Mouse (Mus musculus) layer of hippocampus, postnatal 10 days (tissue): Measurements from ENCODE around the gene Arl8b. TPM values are rescaled to one million over a fixed set of nuclear protein-coding genes. Genes with fewer than 3 reads are reported as not detected.
"Not testable (repeated sequence)": the region's sequence is repeated elsewhere in the genome, so short reads cannot be mapped to it uniquely, and the experiment has no call there.

Source experiments
- DNase-seq, 2 experiments: peaks; one replicate each; pipeline ENCODE4 v3.0.0; 2021; ENCODE audit warnings: low spot score in 2 of 2
- total RNA-seq, 2 experiments: library from RNA; stranded (reverse); gene quantifications; 2 replicates each; pipeline ENCODE4 v1.2.3; 2021

Arl8b gene
- total RNA-seq, 2 experiments from 2014 or later, result 142 to 165 TPM

DNA sequence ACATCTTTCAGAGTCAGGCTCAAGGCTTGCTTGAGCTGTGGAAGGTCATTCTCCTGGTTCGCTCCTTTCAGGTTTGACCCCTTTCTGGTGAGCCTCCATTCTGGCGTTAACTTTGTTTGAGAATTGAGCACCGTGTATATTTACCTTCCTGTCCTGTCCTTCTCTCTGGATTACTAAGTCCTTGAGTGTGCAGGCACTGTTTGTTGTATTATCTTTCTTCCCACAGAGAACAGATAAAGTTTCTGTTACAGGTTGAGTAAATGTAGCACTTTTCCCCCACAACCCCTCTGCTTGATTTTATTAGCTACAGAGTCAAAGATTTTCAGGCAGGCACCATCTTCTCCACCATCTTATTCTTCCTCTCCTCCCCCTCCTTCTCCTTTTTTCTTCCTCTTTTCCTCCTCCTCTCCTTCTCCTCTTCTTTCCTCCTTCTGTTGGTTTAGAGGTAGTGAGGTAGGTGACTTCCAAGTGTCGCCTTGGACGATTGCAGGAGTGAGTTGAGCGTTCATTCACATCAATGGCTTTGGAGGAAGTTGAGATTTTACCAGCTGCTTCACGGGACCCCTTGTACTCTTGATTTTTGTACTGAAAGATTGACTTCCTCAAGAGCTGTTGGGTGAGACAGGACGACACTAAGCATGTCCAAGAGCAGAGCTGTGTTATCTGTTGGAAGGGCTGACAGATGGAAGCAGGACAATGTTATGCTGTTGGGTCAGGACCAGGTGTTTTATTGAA lies 51.2 kb downstream of the Arl8b start:
- no peak for DNase-seq

DNA sequence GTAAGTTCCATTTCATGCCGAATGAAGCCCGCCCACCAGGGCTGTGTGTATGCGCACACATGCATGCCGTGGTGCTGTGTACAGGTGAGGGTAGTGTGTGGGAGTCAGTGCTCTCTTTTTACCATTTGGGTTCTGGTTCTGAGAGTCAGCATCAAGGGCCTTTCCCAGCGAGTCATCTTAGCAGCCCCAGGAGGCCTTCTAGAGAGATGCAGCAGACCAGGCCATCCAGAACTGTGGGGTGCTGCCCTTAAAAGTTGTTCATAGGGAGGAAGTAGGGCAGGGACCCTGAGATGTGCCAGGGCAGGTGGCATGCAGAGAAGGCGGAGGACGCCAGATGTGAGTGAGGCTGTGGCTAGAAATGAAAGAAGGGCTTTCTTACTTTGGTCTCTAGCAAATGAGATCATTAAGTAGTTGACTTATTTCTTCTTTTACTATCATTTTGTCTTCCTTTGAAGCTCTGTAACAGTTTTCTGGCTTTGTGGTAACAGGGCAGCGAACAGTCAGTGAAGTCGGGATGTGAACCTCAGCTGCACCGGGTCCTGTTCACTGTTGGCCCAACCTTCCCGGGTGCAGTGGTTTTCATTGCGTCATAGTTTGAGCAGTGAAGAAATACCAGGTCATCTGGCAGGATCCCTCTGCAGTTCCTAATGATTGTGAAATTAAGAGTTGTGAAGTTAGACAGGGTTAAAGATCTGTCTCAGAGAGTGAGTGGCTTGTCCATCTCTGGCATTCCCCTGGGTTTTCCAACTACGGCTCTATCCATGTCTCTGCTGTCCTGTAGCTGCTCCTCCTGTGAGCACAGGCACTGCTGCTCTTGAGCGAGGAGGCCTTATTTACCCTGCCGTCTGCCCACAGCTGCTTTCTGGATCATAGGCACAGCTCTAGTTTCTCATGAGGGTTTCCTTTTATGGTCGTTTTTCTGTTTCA lies 53.1 kb downstream of the Arl8b start:
- DNase-seq, result no peak

- DNase-seq, result no peak
Observed at GRCm38 (mm10) chr6:108837081-108837480, 54.2 kb downstream of the Arl8b start.

- DNase-seq, result no peak
Observed at GRCm38 (mm10) chr6:108837958-108838357, 55.1 kb downstream of the Arl8b start.

GRCm38 (mm10) chr6:108839432-108839831 lies 56.5 kb downstream of the Arl8b start:
- DNase-seq, result no peak

DNA sequence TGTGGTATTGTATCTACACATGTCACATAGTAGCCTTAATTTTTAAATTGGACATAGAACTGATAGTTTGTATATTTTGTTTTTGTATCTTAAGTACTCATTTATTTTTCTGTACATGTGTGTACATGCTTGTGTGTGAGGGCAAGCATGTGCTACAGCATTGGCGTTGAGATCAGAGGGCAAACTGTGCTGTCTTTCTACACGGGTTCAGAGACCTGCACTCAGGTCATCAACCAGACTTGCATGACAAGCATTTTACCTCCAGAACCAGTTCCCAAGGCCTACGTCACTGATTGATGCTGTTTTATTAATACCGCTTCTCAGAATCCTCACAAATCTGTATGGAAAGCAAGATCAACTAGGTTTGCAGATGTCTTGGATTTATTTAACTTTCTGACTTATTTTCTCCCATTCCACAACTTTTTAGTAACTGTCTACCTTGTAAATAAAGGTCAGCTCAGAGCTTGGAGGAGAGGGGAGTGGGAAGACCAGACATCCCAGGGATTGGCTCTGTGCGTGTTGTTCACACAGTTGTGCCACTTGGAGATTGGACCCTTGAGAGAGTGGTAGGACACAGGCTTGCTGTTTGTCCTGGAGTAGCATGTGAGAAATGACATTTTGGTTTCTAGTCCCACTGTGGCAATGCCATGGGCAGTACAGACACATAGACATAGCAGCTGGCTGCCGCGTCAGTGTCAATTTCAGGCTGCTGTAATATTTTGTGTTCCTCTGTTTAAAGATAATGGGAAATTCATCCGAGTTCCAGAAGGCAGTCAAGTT lies 58.2 kb downstream of the Arl8b start:
- no peak for DNase-seq

DNA sequence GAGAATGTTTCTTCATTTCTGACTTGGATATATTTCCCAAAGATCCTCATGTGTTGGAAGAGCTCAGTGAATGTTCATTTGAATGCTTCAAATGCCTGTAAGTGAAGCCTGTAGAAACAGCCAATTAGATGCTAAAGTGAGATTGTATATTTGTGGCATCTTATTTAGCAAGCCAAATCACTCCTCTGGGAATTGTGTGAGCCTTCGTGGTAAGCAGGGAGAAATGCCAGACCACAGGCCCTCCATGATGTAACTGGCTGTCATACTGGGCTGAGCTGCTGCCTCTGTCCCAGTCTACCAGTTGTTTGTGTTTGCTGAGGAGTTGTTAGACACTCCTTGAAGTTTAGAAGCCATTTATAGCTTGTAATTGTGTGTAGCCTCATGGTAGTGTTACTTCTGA lies 60.8 kb downstream of the Arl8b start:
- DNase-seq, result no peak

DNA sequence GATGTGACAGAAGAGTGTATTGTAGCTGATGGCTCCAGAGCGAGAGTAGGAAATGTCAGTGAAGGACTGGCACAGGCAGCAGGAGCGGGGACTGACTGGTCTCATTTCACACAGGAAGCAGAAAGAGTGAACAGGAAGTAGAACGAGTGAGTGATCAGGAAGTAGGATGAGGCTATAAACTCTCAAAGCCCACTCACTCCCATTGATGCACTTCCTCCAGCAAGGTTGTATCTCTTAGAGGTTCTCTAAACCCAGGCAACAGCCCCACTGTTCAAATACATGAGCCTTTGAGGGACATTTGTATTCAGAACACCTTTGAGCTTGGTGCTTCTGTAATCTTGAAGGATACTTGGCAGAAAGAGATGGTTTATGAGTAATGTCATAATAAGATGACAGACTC lies 61.2 kb downstream of the Arl8b start:
- no peak for DNase-seq

- no peak for DNase-seq
Observed at GRCm38 (mm10) chr6:108844771-108845170, 61.9 kb downstream of the Arl8b start.

DNA sequence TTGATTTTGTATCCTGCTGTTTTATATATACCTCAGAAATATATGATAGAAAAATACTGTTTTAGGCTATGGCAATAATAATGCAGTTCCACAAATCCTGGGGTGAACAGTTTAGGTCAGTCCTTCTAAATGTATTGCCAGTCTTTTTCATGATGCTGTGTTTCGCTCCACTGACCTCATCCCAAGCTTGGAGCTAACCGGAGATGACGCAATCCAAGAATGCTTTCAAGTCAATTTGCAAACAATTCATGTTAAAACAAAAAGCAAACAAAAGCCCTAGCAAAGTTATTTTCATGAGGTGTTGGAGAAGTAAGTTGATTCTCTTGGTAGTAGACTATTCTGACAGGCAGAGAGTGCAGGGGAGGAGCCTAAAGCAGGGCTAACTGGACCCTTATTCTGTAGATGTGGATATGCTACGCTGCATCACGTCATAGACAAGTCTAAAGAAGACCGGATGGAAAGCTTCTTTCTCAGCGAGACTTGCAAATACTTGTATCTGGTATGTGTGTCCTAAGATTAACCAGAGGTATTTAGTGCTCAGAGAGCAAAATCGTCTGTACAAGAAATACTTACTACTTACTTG lies 69.3 kb downstream of the Arl8b start:
- DNase-seq, result no peak

- DNase-seq, result no peak
Observed at GRCm38 (mm10) chr6:108852986-108853385, 70.1 kb downstream of the Arl8b start.

DNA sequence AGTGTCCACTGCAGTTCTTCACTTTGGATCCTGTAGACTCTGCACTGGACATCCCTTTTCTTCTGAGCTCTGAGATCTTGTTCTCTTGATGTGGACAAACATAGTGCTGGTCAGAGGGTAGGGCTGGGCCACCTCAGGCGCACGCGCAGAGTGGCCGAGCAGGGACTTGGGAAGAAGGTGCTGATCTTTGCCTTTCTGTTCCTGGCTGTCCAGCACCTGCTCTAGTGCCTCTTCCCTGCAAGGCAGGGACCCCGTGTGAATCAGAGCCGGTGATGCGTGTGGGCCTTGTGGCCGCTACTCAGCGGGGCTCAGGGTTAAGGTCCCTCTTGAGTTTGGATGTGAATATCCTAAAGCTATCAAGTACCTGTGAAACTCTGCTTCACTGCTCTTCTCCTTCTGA lies 75.7 kb downstream of the Arl8b start:
- DNase-seq, result no peak

GRCm38 (mm10) chr6:108861226-108861625 lies 78.3 kb downstream of the Arl8b start:
- no peak for DNase-seq

GRCm38 (mm10) chr6:108862548-108862947 lies 79.6 kb downstream of the Arl8b start:
- no peak for DNase-seq

DNA sequence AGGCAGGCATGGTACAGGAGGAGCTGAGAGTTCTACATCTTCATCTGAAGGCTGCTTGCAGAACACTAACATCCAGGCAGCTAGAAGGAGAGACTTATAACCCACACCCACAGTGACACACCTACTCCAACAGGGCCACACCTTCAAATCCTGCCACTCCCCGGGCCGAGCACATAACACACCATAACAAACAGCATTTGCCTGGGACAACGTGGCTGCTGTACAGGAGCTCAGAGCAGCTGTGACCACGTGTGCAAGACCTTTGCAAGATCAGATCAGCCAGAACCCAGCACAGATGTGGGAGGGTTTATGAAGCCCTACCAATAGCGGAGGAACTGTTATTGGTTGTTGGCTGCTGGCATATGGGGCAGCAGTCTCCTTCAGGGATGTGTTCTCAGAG lies 83.4 kb downstream of the Arl8b start:
- DNase-seq, result no peak

DNA sequence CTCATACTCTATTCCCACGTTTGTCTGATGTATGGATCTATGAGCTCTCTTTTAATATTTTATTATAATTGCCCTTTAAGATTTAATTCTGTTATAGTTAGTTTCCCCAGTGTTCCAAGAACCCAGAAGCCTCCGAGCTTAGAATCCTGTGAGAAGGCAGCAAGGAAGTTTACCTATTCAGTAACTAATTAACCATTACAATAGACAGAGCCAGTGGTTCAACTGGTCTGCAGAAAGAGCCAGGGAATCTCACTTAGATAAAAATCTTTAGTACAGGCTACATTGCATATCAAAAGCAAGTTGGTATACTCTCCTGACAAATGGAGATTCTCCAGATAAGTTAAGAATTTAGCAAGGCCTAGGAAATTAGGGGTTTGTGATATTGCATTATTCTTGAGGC lies 86.1 kb downstream of the Arl8b start:
- DNase-seq, result not testable (repeated sequence)

GRCm38 (mm10) chr6:108870421-108870820 lies 87.5 kb downstream of the Arl8b start:
- no peak for DNase-seq

DNA sequence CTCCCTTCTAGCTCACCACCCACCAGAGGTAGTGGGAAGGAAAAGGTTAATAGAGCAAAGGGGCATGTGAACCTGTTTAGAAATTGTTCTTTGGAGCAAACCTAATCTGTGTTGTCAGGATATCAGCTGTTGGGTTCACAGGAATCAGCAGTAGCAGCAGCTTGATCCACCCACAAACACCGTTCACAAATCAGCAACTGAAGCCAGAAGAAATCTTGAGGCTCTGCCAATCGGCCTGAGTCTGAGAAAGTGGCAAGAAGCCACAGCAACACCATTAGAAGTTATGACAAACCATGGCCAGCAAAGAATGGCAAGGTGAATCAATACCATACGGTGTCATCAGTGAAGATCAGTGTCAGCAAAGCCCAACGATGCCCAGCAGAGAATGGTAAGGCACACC lies 88.4 kb downstream of the Arl8b start:
- no peak for DNase-seq
